Mouse (Mus musculus) heart, embryonic 14.5 days (tissue): ENCODE data around the gene Ifna1. TPM values are rescaled to one million over a fixed set of nuclear protein-coding genes. Genes with fewer than 3 reads are reported as not detected.

ENCODE experiments used
- ATAC-seq: fragments of 200-750 bp; cut with Nextera tagmentation; 2 replicates; pipeline ENCODE4 v1.8.0; 2017; ENCODE audit warnings: low read depth, moderate TSS enrichment; ENCODE audit not compliant: insufficient number of reproducible peaks, insufficient read depth, low FRiP score
- H3K27ac ChIP-seq, 2 experiments: fragments of 200-500 bp in 1 of 2; fragments of 300-500 bp in 1 of 2; sonication (generic) in 1 of 2; replicated peaks in 1 of 2; 2 replicates each; pipeline ENCODE4 v1.5.1; 2012 to 2014; ENCODE audit warnings: low read depth in 2 of 2, low read length in 2 of 2, control low read depth in 1 of 2, mild to moderate bottlenecking in 1 of 2, mixed read lengths in 1 of 2; ENCODE audit not compliant: control insufficient read depth in 1 of 2, insufficient read depth in 1 of 2
- H3K27me3 ChIP-seq: fragments of 300-500 bp; sonication (generic); 2 replicates; pipeline ENCODE4 v1.6.1; 2014; ENCODE audit warnings: mild to moderate bottlenecking, low read length, control low read depth; ENCODE audit not compliant: control insufficient read depth, insufficient read depth
- H3K36me3 ChIP-seq: fragments of 300-500 bp; sonication (generic); 2 replicates; pipeline ENCODE4 v1.6.1; 2014; ENCODE audit warnings: mild to moderate bottlenecking, control low read depth, low read length, mixed read lengths; ENCODE audit not compliant: control insufficient read depth, insufficient read depth
- H3K4me1 ChIP-seq, 2 experiments: fragments of 200-500 bp in 1 of 2; fragments of 300-500 bp in 1 of 2; sonication (generic) in 1 of 2; 2 replicates each; pipeline ENCODE4 v1.6.1; 2012 to 2014; ENCODE audit warnings: low read length in 2 of 2, control low read depth in 1 of 2, mixed read lengths in 1 of 2; ENCODE audit not compliant: control insufficient read depth in 2 of 2, insufficient read depth in 2 of 2
- H3K4me2 ChIP-seq: fragments of 300-500 bp; sonication (generic); 2 replicates; pipeline ENCODE4 v1.6.1; 2014; ENCODE audit warnings: mild to moderate bottlenecking, low read length
- H3K4me3 ChIP-seq, 2 experiments: fragments of 200-500 bp in 1 of 2; fragments of 300-500 bp in 1 of 2; sonication (generic) in 1 of 2; 2 replicates each; pipeline ENCODE4 v1.5.1; 2012 to 2014; ENCODE audit warnings: low read length in 2 of 2, mild to moderate bottlenecking in 2 of 2, control low read depth in 1 of 2, low read depth in 1 of 2, moderate library complexity in 1 of 2; ENCODE audit not compliant: control insufficient read depth in 1 of 2, insufficient read depth in 1 of 2
- H3K9ac ChIP-seq: fragments of 300-500 bp; sonication (generic); 2 replicates; pipeline ENCODE4 v1.6.1; 2014; ENCODE audit warnings: mild to moderate bottlenecking, low read length
- H3K9me3 ChIP-seq: fragments of 300-500 bp; sonication (generic); 2 replicates; pipeline ENCODE4 v1.6.1; 2016; ENCODE audit warnings: low read length, control low read depth; ENCODE audit not compliant: control insufficient read depth
- WGBS: fragments of 180-500 bp; shearing (Covaris S2); extraction: QIAGEN DNeasy Blood & Tissue Kit; methylation state at CpG from one replicate; pipeline ENCODE4 v1.1.7; 2014; 5-methylcytosine and 5-hydroxymethylcytosine counted together
- polyA plus RNA-seq: library from polyadenylated mRNA; unstranded; fragments of >200 nt; fragmentation: Nextera tagmentation; extraction: Ambion mirVana; gene quantifications from 2 replicates; pipeline ENCODE4 v1.2.1, GENCODE M21; 2014

The Ifna1 gene
- polyA plus RNA-seq, 1 experiment from 2014 or later, result not detected

DNA sequence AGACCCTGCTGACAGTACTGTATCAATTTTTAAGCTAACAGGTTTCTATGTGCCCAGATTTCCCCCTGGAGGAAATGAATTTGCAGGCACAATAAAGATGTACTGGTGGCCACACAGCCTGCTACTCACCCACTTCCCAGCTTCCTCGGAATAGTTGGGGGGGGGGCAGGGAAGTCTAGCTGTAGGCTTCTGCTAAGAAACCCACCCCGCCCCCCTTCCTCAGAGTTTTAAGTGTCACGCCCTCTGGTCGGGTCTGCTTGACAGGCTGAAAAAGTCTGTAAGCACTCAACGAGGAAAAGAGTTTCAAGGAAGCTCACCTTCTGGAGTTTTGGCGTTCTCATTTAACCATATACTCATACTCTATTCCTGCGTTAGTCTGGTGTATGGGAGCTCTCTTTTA, 13.4 kb downstream of the Ifna1 start:
- H3K4me2 ChIP-seq, result no peak overlapping the region
- peaks cover 17% of the 10 kb centered on the region for H3K27me3 ChIP-seq
- no peaks in the 10 kb centered on the region for H3K36me3 ChIP-seq
- H3K9ac ChIP-seq, result no peak overlapping the region
- 8% methylated on average over 7 of the region's 7 CpGs for WGBS
- H3K27ac ChIP-seq, result no peak overlapping the region
- ATAC-seq, result no peak
- no peaks in the 10 kb centered on the region for H3K9me3 ChIP-seq
- H3K4me3 ChIP-seq, result no peak overlapping the region
- H3K4me1 ChIP-seq, result no peaks in the 10 kb centered on the region

DNA sequence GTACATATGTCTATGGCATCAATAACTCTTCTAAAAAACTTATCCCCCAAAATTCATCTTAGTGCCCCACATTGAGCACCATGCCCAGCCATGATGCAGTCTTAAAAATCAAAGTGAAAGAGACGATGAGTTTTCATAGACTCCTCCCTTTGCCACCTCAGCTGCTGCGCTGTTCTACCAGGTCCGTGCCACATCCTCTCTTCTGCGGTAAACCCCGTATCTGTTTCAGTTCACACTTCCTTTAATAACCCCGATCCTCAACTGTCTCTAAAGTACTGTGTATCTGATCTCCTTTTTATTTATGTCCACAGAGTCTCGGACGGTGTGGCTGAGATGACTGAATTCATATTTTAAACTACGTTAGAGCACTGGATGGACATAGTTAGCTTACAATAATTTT, 14.7 kb downstream of the Ifna1 start:
- H3K27me3 ChIP-seq, result peaks cover 17% of the 10 kb centered on the region
- H3K9ac ChIP-seq, result no peak overlapping the region
- peak overlapping the region; percentile 22; the same call in 1 of the 2 replicates for H3K4me2 ChIP-seq
- WGBS, result 56% methylated on average over 9 of the region's 9 CpGs
- no peaks in the 10 kb centered on the region for H3K9me3 ChIP-seq
- H3K4me3 ChIP-seq, result no peak overlapping the region
- no peak for ATAC-seq
- no peak overlapping the region for H3K27ac ChIP-seq
- no peaks in the 10 kb centered on the region for H3K36me3 ChIP-seq
- H3K4me1 ChIP-seq, result no peaks in the 10 kb centered on the region; a peak in 1 of 4 replicates

DNA sequence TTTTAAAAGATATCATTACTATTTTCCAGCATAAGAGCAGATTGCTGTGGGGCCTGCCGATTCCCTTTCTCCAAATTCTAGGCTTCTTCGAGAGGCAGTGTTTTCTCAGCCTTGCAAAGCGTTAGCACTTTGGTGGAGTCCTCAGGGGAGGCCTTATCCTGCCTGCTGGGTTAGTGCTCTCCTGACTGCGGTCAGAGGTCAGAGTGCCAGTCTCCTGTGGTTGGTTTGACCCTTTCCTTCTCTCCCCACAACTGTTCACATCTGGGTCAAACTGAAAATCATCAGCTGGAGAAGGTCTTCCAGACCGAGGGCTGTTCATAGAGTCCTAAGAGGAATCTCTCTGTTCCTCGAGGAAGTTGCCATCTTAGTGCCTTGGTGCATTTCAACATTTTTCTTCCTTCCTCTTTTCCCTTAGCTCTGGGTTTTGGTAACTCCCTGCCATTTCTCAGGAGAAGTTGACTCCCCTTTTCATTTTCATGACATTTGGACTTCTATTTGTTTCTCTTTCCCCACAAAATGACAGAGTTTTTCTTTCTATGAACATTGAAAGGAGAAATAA, 15.2 kb downstream of the Ifna1 start:
- Histone ChIP-seq H3K27me3 (peaks cover 17% of the 10 kb centered on the region), H3K27ac (no peak overlapping the region), H3K4me3 (no peak overlapping the region), H3K4me1 (no peaks in the 10 kb centered on the region; a peak in 1 of 4 replicates), H3K4me2 (no peak overlapping the region), H3K9ac (no peak overlapping the region), H3K9me3 (no peaks in the 10 kb centered on the region), H3K36me3 (no peaks in the 10 kb centered on the region)
- ATAC-seq, result no peak
- 44% methylated on average over 6 of the region's 6 CpGs for WGBS

DNA sequence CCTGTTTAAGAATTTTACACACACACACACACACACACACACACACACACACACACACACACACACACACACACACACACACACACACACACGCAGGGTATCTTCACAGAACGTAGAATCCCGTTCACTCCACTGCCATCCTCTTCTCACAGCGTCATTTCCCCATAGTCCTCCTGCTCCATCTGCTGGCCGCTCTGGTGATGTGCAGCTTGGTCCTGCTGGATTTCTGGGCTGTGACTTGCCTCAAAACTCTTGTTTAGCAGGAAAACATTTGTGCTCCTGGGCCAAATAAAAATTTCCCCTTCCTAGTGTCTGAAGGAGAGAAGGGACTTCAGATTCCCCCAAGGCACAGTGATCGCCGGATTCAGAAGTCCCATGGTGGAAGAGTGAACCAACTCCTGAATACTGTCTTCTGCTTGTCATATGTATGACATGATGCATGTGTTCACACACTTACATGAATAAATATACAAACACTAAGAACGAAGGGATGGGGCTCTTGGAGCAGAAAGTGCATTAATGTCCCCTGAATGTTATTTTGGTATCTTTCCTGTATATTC, 17.6 kb downstream of the Ifna1 start:
- ATAC-seq, result peak; percentile 13; the same call in 1 of the 2 replicates
- no peaks in the 10 kb centered on the region for H3K36me3 ChIP-seq
- H3K27ac ChIP-seq, result no peak overlapping the region
- H3K4me3 ChIP-seq, result peak overlapping the region; percentile 55 to 57
- H3K4me1 ChIP-seq, result no peaks in the 10 kb centered on the region; a peak in 1 of 4 replicates
- peak overlapping the region; percentile 72 for H3K9ac ChIP-seq
- no peaks in the 10 kb centered on the region for H3K9me3 ChIP-seq
- H3K27me3 ChIP-seq, result peaks cover 17% of the 10 kb centered on the region
- peak overlapping the region; percentile 93 for H3K4me2 ChIP-seq
- under 1% methylated on average over 8 of the region's 8 CpGs for WGBS

DNA sequence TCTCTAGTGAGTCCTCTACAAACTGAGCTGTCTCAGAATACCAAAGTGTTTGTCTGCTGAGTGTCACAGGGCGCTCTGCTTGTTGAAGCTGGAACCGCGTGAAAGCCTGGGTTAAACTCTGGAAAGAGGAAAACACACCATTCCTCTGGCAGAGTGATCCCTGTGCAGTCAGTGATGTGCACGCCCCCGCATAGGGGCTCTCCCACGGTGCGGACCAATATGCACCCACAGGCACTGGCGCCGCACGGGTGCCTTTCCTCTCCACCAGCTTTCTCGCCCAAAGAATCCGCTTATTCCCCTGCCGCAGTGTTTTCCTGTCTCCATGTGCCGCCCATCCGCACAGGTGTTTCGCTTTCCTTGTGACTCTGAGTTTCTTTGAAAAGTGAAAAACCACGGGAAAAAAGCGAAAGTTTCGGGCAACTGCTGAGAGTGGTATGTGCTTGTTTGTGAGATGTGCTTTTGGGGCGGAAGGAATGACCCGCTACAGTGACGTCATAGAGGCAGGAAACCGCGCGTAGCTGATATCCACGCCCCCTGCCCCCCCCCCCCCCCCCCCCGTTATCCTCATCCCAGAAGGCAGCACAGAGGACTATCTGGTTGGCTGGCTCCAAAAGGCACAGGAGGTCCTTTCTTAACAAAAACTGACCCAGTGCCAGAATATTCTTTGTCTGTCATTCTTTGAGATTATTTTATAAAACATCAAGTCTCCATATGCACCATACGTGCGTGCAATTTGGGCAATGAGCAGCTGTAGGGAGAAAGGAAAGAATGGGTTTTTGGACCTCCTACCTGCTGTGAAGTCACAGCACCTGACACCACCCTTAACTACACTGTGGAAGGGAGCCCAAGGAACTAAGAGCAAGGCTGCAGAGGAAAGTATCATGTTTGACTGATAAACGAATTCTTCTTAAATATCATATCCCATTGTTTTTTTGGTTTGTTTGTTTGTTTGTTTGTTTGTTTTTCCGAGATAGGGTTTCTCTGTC, 18.3 kb downstream of the Ifna1 start:
- ATAC-seq, result peak; percentile 61
- H3K36me3 ChIP-seq, result no peaks in the 10 kb centered on the region
- H3K9ac ChIP-seq, result peak overlapping the region; percentile 72
- H3K27ac ChIP-seq, result peak overlapping the region; percentile 25 to 29; a peak in 1 of 4 replicates
- H3K4me3 ChIP-seq, result peak overlapping the region; percentile 55 to 57
- H3K4me1 ChIP-seq, result no peaks in the 10 kb centered on the region; a peak in 1 of 4 replicates
- 8% methylated on average over 30 of the region's 31 CpGs for WGBS
- no peaks in the 10 kb centered on the region for H3K9me3 ChIP-seq
- peak overlapping the region; percentile 93 for H3K4me2 ChIP-seq
- H3K27me3 ChIP-seq, result peaks cover 11% of the 10 kb centered on the region

DNA sequence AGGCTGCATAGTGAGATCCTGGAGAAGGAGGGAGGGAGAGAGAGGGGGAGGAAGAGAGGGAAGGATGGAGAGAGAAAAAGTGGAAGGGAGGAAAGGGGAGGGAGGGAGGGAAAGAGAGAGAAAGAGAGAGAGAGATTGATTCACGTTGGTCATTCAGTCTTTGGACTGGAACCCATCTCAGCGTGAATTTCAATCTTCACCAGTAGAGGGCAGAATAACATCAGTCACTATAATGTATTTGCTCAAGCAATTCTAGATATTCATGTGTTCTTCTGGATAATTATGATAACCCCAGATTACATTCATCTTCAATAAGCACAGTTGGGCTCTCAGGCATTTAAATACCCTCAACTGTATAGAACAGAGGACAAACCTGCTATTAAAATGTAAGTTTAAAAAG, 22.8 kb downstream of the Ifna1 start:
- Histone ChIP-seq H3K27me3 (no peaks in the 10 kb centered on the region), H3K9me3 (no peaks in the 10 kb centered on the region), H3K4me2 (no peak overlapping the region), H3K27ac (no peak overlapping the region), H3K4me1 (no peaks in the 10 kb centered on the region; a peak in 1 of 4 replicates), H3K9ac (no peak overlapping the region), H3K36me3 (no peaks in the 10 kb centered on the region), H3K4me3 (no peak overlapping the region)
- ATAC-seq, result no peak
- 0% methylated on average over 2 of the region's 2 CpGs for WGBS

DNA sequence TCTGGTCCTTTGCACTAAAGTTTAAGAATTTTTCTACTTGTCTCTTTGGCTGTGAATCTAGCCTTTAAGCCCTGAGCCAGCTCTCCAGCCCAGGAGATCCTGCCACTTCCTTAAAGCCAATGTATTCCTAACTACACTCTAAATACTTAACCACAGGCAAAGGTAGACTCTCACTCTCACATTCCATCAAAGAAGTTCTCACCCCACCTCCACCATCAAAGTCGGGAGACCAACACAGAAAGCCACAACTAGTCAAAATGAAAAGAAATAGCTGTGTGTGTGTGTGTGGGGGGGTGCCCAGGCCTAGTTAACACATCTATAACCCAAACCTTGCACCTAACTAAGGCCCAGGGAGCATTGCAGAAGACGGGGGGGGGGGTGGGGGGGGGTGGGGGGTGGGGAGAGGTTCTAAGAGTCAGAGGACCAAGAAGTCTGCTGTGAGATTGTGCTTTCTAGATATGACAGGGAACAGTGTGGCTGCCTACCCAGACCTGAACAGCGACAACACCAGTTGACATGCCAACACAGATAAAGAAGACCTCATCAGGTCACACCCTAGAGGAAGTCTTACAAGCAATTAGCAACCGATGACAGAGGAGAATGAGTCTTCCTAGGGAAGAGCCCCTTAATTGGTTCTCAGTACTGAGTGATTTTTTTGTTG, 25.7 kb downstream of the Ifna1 start:
- Histone ChIP-seq H3K27me3 (no peaks in the 10 kb centered on the region), H3K4me3 (no peak overlapping the region), H3K4me2 (no peak overlapping the region), H3K4me1 (no peaks in the 10 kb centered on the region; a peak in 1 of 4 replicates), H3K9me3 (no peaks in the 10 kb centered on the region), H3K9ac (no peak overlapping the region), H3K27ac (no peak overlapping the region), H3K36me3 (no peaks in the 10 kb centered on the region)
- ATAC-seq, result no peak
- 27% methylated on average over 4 of the region's 4 CpGs for WGBS
